Mouse (Mus musculus): Measurements from ENCODE around the gene Abhd4. TPM values are rescaled to one million over a fixed set of nuclear protein-coding genes. Genes with fewer than 3 reads are reported as not detected.
"Not testable (repeated sequence)": the region's sequence is repeated elsewhere in the genome, so short reads cannot be mapped to it uniquely, and the experiment has no call there.

The Abhd4 gene
- polyA plus RNA-seq, 1 experiment from 2014 or later, result 118 TPM

- Histone ChIP-seq H3K9me3 (ENCODE audit: control insufficient read depth, low read length) (no peaks in the 10 kb centered on the region), H3K4me3 (ENCODE audit: control insufficient read depth in 1 of 2, insufficient read depth in 1 of 2, low read depth in 1 of 2, low read length in 2 of 2) (peak overlapping the region in 1 of 2 experiments; percentile 37; a peak in 2 of 4 replicates), H3K4me1 (ENCODE audit: control insufficient read depth in 2 of 2, insufficient read depth in 2 of 2, low read length in 2 of 2) (peaks cover 41 to 50% of the 10 kb centered on the region in 2 experiments), H3K4me2 (ENCODE audit: low read length) (peak overlapping the region; percentile 69), H3K36me3 (ENCODE audit: control insufficient read depth, insufficient read depth, low read length) (no peaks in the 10 kb centered on the region), H3K27me3 (ENCODE audit: control insufficient read depth, insufficient read depth, low read length) (no peaks in the 10 kb centered on the region), H3K27ac (replicated peaks in 1 of 2; ENCODE audit: control insufficient read depth in 1 of 2, insufficient read depth in 1 of 2, low read depth in 2 of 2, low read length in 2 of 2) (0 out of 4 replicates have a peak overlapping the region, but pooled peaks of 1 of the 2 experiments have one; percentile 27), H3K9ac (ENCODE audit: low read length) (peak overlapping the region; percentile 62)
- WGBS, result 22% methylated on average over 7 of the region's 7 CpGs
- ATAC-seq (ENCODE audit: insufficient number of reproducible peaks, insufficient read depth, low FRiP score, low read depth), result no peak
These were observed 25.5 kb upstream of the Abhd4 start for GRCm38 (mm10) chr14:54228501-54228900.

- no peak for ATAC-seq (ENCODE audit: insufficient number of reproducible peaks, insufficient read depth, low FRiP score, low read depth)
- H3K9ac ChIP-seq (ENCODE audit: low read length), result peak overlapping the region; percentile 62
- H3K27me3 ChIP-seq (ENCODE audit: control insufficient read depth, insufficient read depth, low read length), result no peaks in the 10 kb centered on the region
- H3K4me2 ChIP-seq (ENCODE audit: low read length), result peak overlapping the region; percentile 69
- 20% methylated on average over 25 of the region's 25 CpGs for WGBS
- no peaks in the 10 kb centered on the region for H3K36me3 ChIP-seq (ENCODE audit: control insufficient read depth, insufficient read depth, low read length)
- peak overlapping the region; percentile 19 to 37 for H3K4me3 ChIP-seq (ENCODE audit: control insufficient read depth in 1 of 2, insufficient read depth in 1 of 2, low read depth in 1 of 2, low read length in 2 of 2)
- H3K4me1 ChIP-seq (ENCODE audit: control insufficient read depth in 2 of 2, insufficient read depth in 2 of 2, low read length in 2 of 2), result peaks cover 47 to 56% of the 10 kb centered on the region in 2 experiments
- H3K27ac ChIP-seq (replicated peaks in 1 of 2; ENCODE audit: control insufficient read depth in 1 of 2, insufficient read depth in 1 of 2, low read depth in 2 of 2, low read length in 2 of 2), result no peak overlapping the region
- no peaks in the 10 kb centered on the region for H3K9me3 ChIP-seq (ENCODE audit: control insufficient read depth, low read length)
These were observed 24.9 kb upstream of the Abhd4 start for GRCm38 (mm10) chr14:54228933-54229713.

GRCm38 (mm10) chr14:54229849-54230248, 24.1 kb upstream of the Abhd4 start:
- H3K27me3 ChIP-seq (ENCODE audit: control insufficient read depth, insufficient read depth, low read length); H3K36me3 ChIP-seq (ENCODE audit: control insufficient read depth, insufficient read depth, low read length); H3K9me3 ChIP-seq (ENCODE audit: control insufficient read depth, low read length); H3K4me3 ChIP-seq (ENCODE audit: control insufficient read depth in 1 of 2, insufficient read depth in 1 of 2, low read depth in 1 of 2, low read length in 2 of 2); H3K9ac ChIP-seq (ENCODE audit: low read length); H3K4me2 ChIP-seq (ENCODE audit: low read length); ATAC-seq (ENCODE audit: insufficient number of reproducible peaks, insufficient read depth, low FRiP score, low read depth); H3K27ac ChIP-seq (replicated peaks in 1 of 2; ENCODE audit: control insufficient read depth in 1 of 2, insufficient read depth in 1 of 2, low read depth in 2 of 2, low read length in 2 of 2): not testable (repeated sequence)
- WGBS, result 78% methylated on average over 3 of the region's 4 CpGs
- peaks cover 46 to 57% of the 10 kb centered on the region in 2 experiments for H3K4me1 ChIP-seq (ENCODE audit: control insufficient read depth in 2 of 2, insufficient read depth in 2 of 2, low read length in 2 of 2)

- H3K36me3 ChIP-seq (ENCODE audit: control insufficient read depth, insufficient read depth, low read length), result peaks cover 12% of the 10 kb centered on the region
- peaks cover 44 to 54% of the 10 kb centered on the region in 2 experiments for H3K4me1 ChIP-seq (ENCODE audit: control insufficient read depth in 2 of 2, insufficient read depth in 2 of 2, low read length in 2 of 2)
- no peak overlapping the region for H3K9ac ChIP-seq (ENCODE audit: low read length)
- H3K27me3 ChIP-seq (ENCODE audit: control insufficient read depth, insufficient read depth, low read length), result no peaks in the 10 kb centered on the region
- no peak for ATAC-seq (ENCODE audit: insufficient number of reproducible peaks, insufficient read depth, low FRiP score, low read depth)
- no peak overlapping the region for H3K27ac ChIP-seq (replicated peaks in 1 of 2; ENCODE audit: control insufficient read depth in 1 of 2, insufficient read depth in 1 of 2, low read depth in 2 of 2, low read length in 2 of 2)
- 75% methylated on average over 14 of the region's 14 CpGs for WGBS
- H3K4me3 ChIP-seq (ENCODE audit: control insufficient read depth in 1 of 2, insufficient read depth in 1 of 2, low read depth in 1 of 2, low read length in 2 of 2), result no peak overlapping the region
- H3K9me3 ChIP-seq (ENCODE audit: control insufficient read depth, low read length), result no peaks in the 10 kb centered on the region
- no peak overlapping the region for H3K4me2 ChIP-seq (ENCODE audit: low read length)
These were observed 23.3 kb upstream of the Abhd4 start for GRCm38 (mm10) chr14:54230638-54231150.

GRCm38 (mm10) chr14:54231176-54231956, 22.6 kb upstream of the Abhd4 start:
- no peak overlapping the region for H3K9ac ChIP-seq (ENCODE audit: low read length)
- no peak overlapping the region for H3K4me2 ChIP-seq (ENCODE audit: low read length)
- ATAC-seq (ENCODE audit: insufficient number of reproducible peaks, insufficient read depth, low FRiP score, low read depth), result no peak
- H3K36me3 ChIP-seq (ENCODE audit: control insufficient read depth, insufficient read depth, low read length), result peaks cover 12% of the 10 kb centered on the region
- H3K4me1 ChIP-seq (ENCODE audit: control insufficient read depth in 2 of 2, insufficient read depth in 2 of 2, low read length in 2 of 2), result peaks cover 44 to 54% of the 10 kb centered on the region in 2 experiments
- 68% methylated on average over 21 of the region's 21 CpGs for WGBS
- H3K27ac ChIP-seq (replicated peaks in 1 of 2; ENCODE audit: control insufficient read depth in 1 of 2, insufficient read depth in 1 of 2, low read depth in 2 of 2, low read length in 2 of 2), result no peak overlapping the region
- H3K9me3 ChIP-seq (ENCODE audit: control insufficient read depth, low read length), result no peaks in the 10 kb centered on the region
- no peak overlapping the region for H3K4me3 ChIP-seq (ENCODE audit: control insufficient read depth in 1 of 2, insufficient read depth in 1 of 2, low read depth in 1 of 2, low read length in 2 of 2)
- no peaks in the 10 kb centered on the region for H3K27me3 ChIP-seq (ENCODE audit: control insufficient read depth, insufficient read depth, low read length)

- Histone ChIP-seq H3K27me3 (ENCODE audit: control insufficient read depth, insufficient read depth, low read length) (no peaks in the 10 kb centered on the region), H3K9ac (ENCODE audit: low read length) (no peak overlapping the region), H3K27ac (replicated peaks in 1 of 2; ENCODE audit: control insufficient read depth in 1 of 2, insufficient read depth in 1 of 2, low read depth in 2 of 2, low read length in 2 of 2) (0 out of 4 replicates have a peak overlapping the region, but pooled peaks of 1 of the 2 experiments have one; percentile 33), H3K4me2 (ENCODE audit: low read length) (no peak overlapping the region; the same call in 1 of the 2 replicates), H3K4me1 (ENCODE audit: control insufficient read depth in 2 of 2, insufficient read depth in 2 of 2, low read length in 2 of 2) (peaks cover 42 to 49% of the 10 kb centered on the region in 2 experiments), H3K4me3 (ENCODE audit: control insufficient read depth in 1 of 2, insufficient read depth in 1 of 2, low read depth in 1 of 2, low read length in 2 of 2) (no peak overlapping the region), H3K36me3 (ENCODE audit: control insufficient read depth, insufficient read depth, low read length) (peaks cover 12% of the 10 kb centered on the region), H3K9me3 (ENCODE audit: control insufficient read depth, low read length) (no peaks in the 10 kb centered on the region)
- WGBS, result 48% methylated on average over 9 of the region's 9 CpGs
- no peak for ATAC-seq (ENCODE audit: insufficient number of reproducible peaks, insufficient read depth, low FRiP score, low read depth)
These were observed 21.8 kb upstream of the Abhd4 start for GRCm38 (mm10) chr14:54232143-54232542.

GRCm38 (mm10) chr14:54232811-54233558, 21.0 kb upstream of the Abhd4 start:
- H3K27me3 ChIP-seq (ENCODE audit: control insufficient read depth, insufficient read depth, low read length), result no peaks in the 10 kb centered on the region
- H3K9ac ChIP-seq (ENCODE audit: low read length), result peak overlapping the region; percentile 44
- ATAC-seq (ENCODE audit: insufficient number of reproducible peaks, insufficient read depth, low FRiP score, low read depth), result no peak; the same call in 1 of the 2 replicates
- H3K4me3 ChIP-seq (ENCODE audit: control insufficient read depth in 1 of 2, insufficient read depth in 1 of 2, low read depth in 1 of 2, low read length in 2 of 2), result no peak overlapping the region
- peak overlapping the region; percentile 60 to 82 for H3K27ac ChIP-seq (replicated peaks in 1 of 2; ENCODE audit: control insufficient read depth in 1 of 2, insufficient read depth in 1 of 2, low read depth in 2 of 2, low read length in 2 of 2)
- H3K9me3 ChIP-seq (ENCODE audit: control insufficient read depth, low read length), result no peaks in the 10 kb centered on the region
- 20% methylated on average over 9 of the region's 9 CpGs for WGBS
- peaks cover 17% of the 10 kb centered on the region for H3K36me3 ChIP-seq (ENCODE audit: control insufficient read depth, insufficient read depth, low read length)
- peak overlapping the region; percentile 27 for H3K4me2 ChIP-seq (ENCODE audit: low read length)
- H3K4me1 ChIP-seq (ENCODE audit: control insufficient read depth in 2 of 2, insufficient read depth in 2 of 2, low read length in 2 of 2), result peaks cover 35 to 42% of the 10 kb centered on the region in 2 experiments

Measured in heart, embryonic 14.5 days (tissue).